Mouse (Mus musculus) CH12.LX (cell line): ENCODE measurements around the gene Sugct. TPM values are rescaled to one million over a fixed set of nuclear protein-coding genes. Genes with fewer than 3 reads are reported as not detected.

ENCODE experiments used
- DNase-seq: peaks from one replicate; pipeline ENCODE4 v3.0.0-alpha.2; 2013; ENCODE audit errors: extremely low read depth
- H3K27ac ChIP-seq: 2 replicates; pipeline ENCODE4 v1.5.1; 2012; ENCODE audit warnings: low read depth, mild to moderate bottlenecking, control low read depth, moderate library complexity; ENCODE audit not compliant: insufficient read depth
- H3K27me3 ChIP-seq: replicated peaks from 2 replicates; pipeline ENCODE3; 2012; ENCODE audit warnings: inconsistent platforms
- H3K36me3 ChIP-seq, 2 experiments: replicated peaks in 1 of 2; 2 replicates each; pipeline versions ENCODE3 to v1.6.1; 2012; ENCODE audit warnings: inconsistent platforms in 1 of 2, low read length in 1 of 2, mild to moderate bottlenecking in 1 of 2, mixed read lengths in 1 of 2, moderate library complexity in 1 of 2; ENCODE audit not compliant: control insufficient read depth in 1 of 2, insufficient read depth in 1 of 2
- H3K4me1 ChIP-seq, 2 experiments: 2 replicates each; pipeline ENCODE4 v1.6.1; 2012; ENCODE audit warnings: inconsistent platforms in 1 of 2, moderate library complexity in 1 of 2; ENCODE audit not compliant: insufficient read depth in 2 of 2, control insufficient read depth in 1 of 2
- H3K4me2 ChIP-seq: 2 replicates; pipeline ENCODE4 v1.6.1; 2012; ENCODE audit warnings: low read depth, mild to moderate bottlenecking, control low read depth; ENCODE audit not compliant: poor library complexity, insufficient read depth, severe bottlenecking
- H3K4me3 ChIP-seq, 3 experiments: fragments of 150-350 bp in 1 of 3; sonication (generic) in 1 of 3; replicated peaks in 1 of 3; 2 replicates each; pipeline versions ENCODE3 to v1.5.1; 2011 to 2012; ENCODE audit warnings: low read depth in 2 of 3, low read length in 2 of 3, mild to moderate bottlenecking in 2 of 3, moderate library complexity in 2 of 3, control low read depth in 1 of 3, improper control_type of control experiment in 1 of 3, inconsistent platforms in 1 of 3, mixed read lengths in 1 of 3; ENCODE audit not compliant: poor library complexity in 1 of 3
- H3K79me2 ChIP-seq: replicated peaks from 2 replicates; pipeline ENCODE4 v1.6.1; 2012; ENCODE audit warnings: mild to moderate bottlenecking, moderate library complexity; ENCODE audit not compliant: control insufficient read depth, poor library complexity, insufficient read depth, severe bottlenecking; ENCODE audit errors: extremely low read depth
- H3K9ac ChIP-seq: 2 replicates; pipeline ENCODE4 v1.6.1; 2012; ENCODE audit warnings: low read depth, mild to moderate bottlenecking, control low read depth, moderate library complexity; ENCODE audit not compliant: insufficient read depth
- H3K9me3 ChIP-seq: replicated peaks from 2 replicates; pipeline ENCODE3; 2012; ENCODE audit warnings: low read length, inconsistent platforms, mixed read lengths
- E2F4 ChIP-seq: IDR thresholded peaks from 2 replicates; pipeline ENCODE4 v1.6.1; 2011; ENCODE audit warnings: low read depth, low read length, improper control_type of control experiment; ENCODE audit not compliant: insufficient replicate concordance
- GABPA ChIP-seq: IDR thresholded peaks from 2 replicates; pipeline ENCODE4 v1.6.1; 2012; ENCODE audit warnings: low read depth, low read length, improper control_type of control experiment, inconsistent platforms; ENCODE audit not compliant: insufficient replicate concordance
- IRF4 ChIP-seq: IDR thresholded peaks from 2 replicates; pipeline ENCODE4 v1.6.1; 2014; ENCODE audit warnings: low read depth, mild to moderate bottlenecking, inconsistent platforms, low read length, improper control_type of control experiment
- MAZ ChIP-seq: IDR thresholded peaks from 2 replicates; pipeline ENCODE4 v1.6.1; 2012; ENCODE audit warnings: low read depth, mild to moderate bottlenecking, inconsistent platforms, low read length, improper control_type of control experiment, moderate library complexity
- POLR2A ChIP-seq: IDR thresholded peaks from 2 replicates; pipeline ENCODE4 v1.6.1; 2011; ENCODE audit warnings: low read depth, mild to moderate bottlenecking, improper control_type of control experiment, low read length
- TCF12 ChIP-seq: IDR thresholded peaks from 2 replicates; pipeline ENCODE4 v1.6.1; 2014; ENCODE audit warnings: low read depth, mild to moderate bottlenecking, inconsistent platforms, low read length, improper control_type of control experiment
- UBTF ChIP-seq: IDR thresholded peaks from 2 replicates; pipeline ENCODE4 v1.6.1; 2012; ENCODE audit warnings: low read depth, mild to moderate bottlenecking, inconsistent platforms, low read length, improper control_type of control experiment, moderate library complexity
- USF2 ChIP-seq: conservative IDR thresholded peaks from 2 replicates; pipeline ENCODE4 v1.6.1; 2011; ENCODE audit warnings: low read depth, low read length, improper control_type of control experiment
- ZKSCAN1 ChIP-seq: IDR thresholded peaks from 2 replicates; pipeline ENCODE4 v1.6.1; 2012; ENCODE audit warnings: low read depth, inconsistent platforms, low read length, improper control_type of control experiment, borderline replicate concordance
- ZNF384 ChIP-seq: IDR thresholded peaks from 2 replicates; pipeline ENCODE4 v1.6.1; 2012; ENCODE audit warnings: low read depth, low read length, improper control_type of control experiment, inconsistent platforms
- dilution Hi-C: fragments of 300-500 bp; cut with MboI; formaldehyde crosslinking; loops from 2 replicates; pipeline ENCODE4 v1.14.3; 2020; ENCODE audit warnings: low sequenced_read_pairs; ENCODE audit not compliant: extremely low pct_unique_long_range_greater_than_20kb, extremely low pct_ligation_motif_present
- in situ Hi-C: fragments of 300-500 bp; cut with MboI; formaldehyde crosslinking; loops from 3 replicates; pipeline ENCODE4 v1.14.3; 2019; ENCODE audit warnings: low sequenced_read_pairs, low pct_ligation_motif_present, low pct_unique_long_range_greater_than_20kb, mixed read lengths
- polyA plus RNA-seq: library from polyadenylated mRNA; unstranded; fragments of >175 nt; gene quantifications from 2 replicates; pipeline ENCODE4 v1.2.1, GENCODE M21; 2012; ENCODE audit warnings: low read depth; ENCODE audit not compliant: insufficient read length
- total RNA-seq, 2 experiments: library from RNA; depleted of rRNA; stranded (reverse); fragments of 300-350 nt in 1 of 2; fragments of >200 nt in 1 of 2; gene quantifications; 2 replicates each; pipeline ENCODE4 v1.2.3; 2012 to 2014

Gene Sugct
- total and polyA plus RNA-seq, 3 experiments = 0.42 to 0.87 (median 0.56) TPM

- Histone ChIP-seq H3K27me3 (no peaks in the 10 kb centered on the region), H3K36me3 (no peaks in the 10 kb centered on the region), H3K27ac (no peak overlapping the region), H3K4me2 (no peak overlapping the region), H3K4me1 (no peaks in the 10 kb centered on the region), H3K79me2 (no peaks in the 10 kb centered on the region), H3K9ac (no peak overlapping the region), H3K4me3 (no peak overlapping the region), H3K9me3 (no peaks in the 10 kb centered on the region)
- in situ Hi-C loops (no loop called here), dilution Hi-C loops (no loop called here)
- TF ChIP-seq USF2 (no peak), UBTF (no peak), E2F4 (no peak), GABPA (no peak), TCF12 (no peak)
- DNase-seq = no peak
These were observed 724.1 kb downstream of the Sugct start for GRCm38 (mm10) chr13:16971277-16971676.

- Histone ChIP-seq H3K27me3 (no peaks in the 10 kb centered on the region), H3K36me3 (no peaks in the 10 kb centered on the region), H3K4me2 (no peak overlapping the region), H3K79me2 (no peaks in the 10 kb centered on the region), H3K9ac (no peak overlapping the region), H3K4me1 (no peaks in the 10 kb centered on the region), H3K27ac (no peak overlapping the region), H3K4me3 (no peak overlapping the region), H3K9me3 (no peaks in the 10 kb centered on the region)
- in situ Hi-C loops (no loop called here), dilution Hi-C loops (no loop called here)
- no peak for TF ChIP-seq USF2
- TF ChIP-seq ZNF384 = no peak
- TF ChIP-seq IRF4 = no peak
- no peak for DNase-seq
These were observed 726.4 kb downstream of the Sugct start for GRCm38 (mm10) chr13:16968995-16969394.

- dilution Hi-C loops = no loop called here
- no peak overlapping the region for H3K27ac ChIP-seq
These were observed 730.4 kb downstream of the Sugct start for GRCm38 (mm10) chr13:16964823-16965475.

More at GRCm38 (mm10) chr13:16964823-16965475, 730.4 kb downstream of the Sugct start:
- H3K4me2 ChIP-seq = no peak overlapping the region
- no peaks in the 10 kb centered on the region for H3K79me2 ChIP-seq
- H3K4me3 ChIP-seq = no peak overlapping the region
- DNase-seq = no peak
- H3K27me3 ChIP-seq = no peaks in the 10 kb centered on the region
- H3K9ac ChIP-seq = no peak overlapping the region
- TF ChIP-seq IRF4 (no peak), POLR2A (no peak), E2F4 (no peak), MAZ (no peak), ZKSCAN1 (no peak)
- H3K9me3 ChIP-seq = no peaks in the 10 kb centered on the region
- in situ Hi-C loops = no loop called here
- no peaks in the 10 kb centered on the region for H3K36me3 ChIP-seq
- no peaks in the 10 kb centered on the region for H3K4me1 ChIP-seq
